Mouse (Mus musculus): ENCODE results near the gene Irak2. TPM values are rescaled to one million over a fixed set of nuclear protein-coding genes. Genes with fewer than 3 reads are reported as not detected.
A peak's percentile ranks its signal among the peaks of the same experiment; 100 is the strongest.

The Irak2 gene
- total and polyA plus RNA-seq, 3 experiments = 30.0 to 39.5 (median 32.5) TPM

GRCm38 (mm10) chr6:113675234-113675633 lies 37.0 kb downstream of the Irak2 start (continued):
- TF ChIP-seq POLR2AphosphoS2 (IDR thresholded peaks at IDR 0.05; ENCODE audit: low read depth, low read length) (no peak), SIN3A (IDR thresholded peaks at IDR 0.05; ENCODE audit: low read length) (no peak), ZKSCAN1 (IDR thresholded peaks at IDR 0.05; ENCODE audit: borderline replicate concordance, low read depth, low read length) (no peak), POLR2A (IDR thresholded peaks at IDR 0.05; ENCODE audit: low read depth, low read length) (no peak), EP300 (IDR thresholded peaks at IDR 0.05; ENCODE audit: low read length) (no peak), MAX (IDR thresholded peaks at IDR 0.05; ENCODE audit: low read length) (peak; percentile 61; the same call in 1 of the 2 replicates), CHD2 (IDR thresholded peaks at IDR 0.05; ENCODE audit: low read length) (no peak), MEF2A (IDR thresholded peaks at IDR 0.05; ENCODE audit: borderline replicate concordance, low read depth, low read length) (0 out of 2 replicates have a peak, but pooled peaks have one; percentile 17), ZMIZ1 (IDR thresholded peaks at IDR 0.05; ENCODE audit: low read depth, low read length) (no peak), E2F4 (IDR thresholded peaks at IDR 0.05; ENCODE audit: insufficient replicate concordance, low read depth, low read length) (no peak), RCOR1 (conservative IDR thresholded peaks at IDR 0.05; ENCODE audit: low read depth, low read length) (no peak)

DNA sequence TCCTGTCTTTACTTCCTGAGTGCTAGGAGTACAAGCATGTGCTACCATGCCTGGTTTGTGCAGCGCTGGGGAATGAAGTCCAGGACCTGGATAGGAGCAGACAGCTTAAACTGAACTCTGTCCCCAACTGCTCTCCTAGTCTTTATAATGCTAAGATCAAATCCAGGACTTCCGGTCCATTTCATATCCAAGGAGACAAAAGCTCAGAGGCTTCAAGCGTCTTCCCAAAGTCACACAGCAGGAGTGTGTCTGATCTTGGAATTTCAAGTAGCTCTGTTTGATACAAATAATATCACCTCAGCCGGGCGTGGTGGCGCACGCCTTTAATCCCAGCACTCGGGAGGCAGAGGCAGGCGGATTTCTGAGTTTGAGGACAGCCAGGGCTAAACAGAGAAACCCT lies 37.7 kb downstream of the Irak2 start:
- Histone ChIP-seq H3K27me3 (replicated peaks) (no peaks in the 10 kb centered on the region), H3K27ac (ENCODE audit: insufficient read depth, low read depth) (no peak overlapping the region), H3K4me3 (replicated peaks in 1 of 3; ENCODE audit: low read depth in 2 of 3, low read length in 2 of 3, poor library complexity in 1 of 3) (no peak overlapping the region), H3K4me2 (ENCODE audit: insufficient read depth, low read depth, poor library complexity, severe bottlenecking) (no peak overlapping the region), H3K9me3 (replicated peaks; ENCODE audit: low read length) (peaks cover 8% of the 10 kb centered on the region), H3K36me3 (replicated peaks in 1 of 2; ENCODE audit: control insufficient read depth in 1 of 2, insufficient read depth in 1 of 2, low read length in 1 of 2) (peaks cover 78 to 91% of the 10 kb centered on the region in 2 experiments), H3K4me1 (ENCODE audit: control insufficient read depth in 1 of 2, insufficient read depth in 2 of 2) (peaks cover 20 to 80% of the 10 kb centered on the region in 2 experiments), H3K79me2 (replicated peaks; ENCODE audit: control insufficient read depth, extremely low read depth, insufficient read depth, poor library complexity, severe bottlenecking) (peaks cover 18% of the 10 kb centered on the region), H3K9ac (ENCODE audit: insufficient read depth, low read depth) (no peak overlapping the region)
- in situ Hi-C loops (cut with MboI; ENCODE audit: low pct_ligation_motif_present, low pct_unique_long_range_greater_than_20kb, low sequenced_read_pairs) (loop anchor here (5.0 kb wide), 1 partner anchor 39 kb away; the partner anchor contains the start of gene Irak2), dilution Hi-C loops (cut with MboI; ENCODE audit: extremely low pct_ligation_motif_present, extremely low pct_unique_long_range_greater_than_20kb, low sequenced_read_pairs) (no loop called here)
- TF ChIP-seq TBP (conservative IDR thresholded peaks at IDR 0.05; ENCODE audit: low read depth, low read length) (no peak), CTCF (conservative IDR thresholded peaks at IDR 0.05 in 1 of 2, IDR thresholded peaks at IDR 0.05 in 1 of 2; ENCODE audit: low read depth in 2 of 2, low read length in 2 of 2) (no peak), ETS1 (conservative IDR thresholded peaks at IDR 0.05; ENCODE audit: low read depth, low read length) (no peak), MAX (IDR thresholded peaks at IDR 0.05; ENCODE audit: low read length) (no peak)
- DNase-seq (ENCODE audit: extremely low read depth) = no peak

DNA sequence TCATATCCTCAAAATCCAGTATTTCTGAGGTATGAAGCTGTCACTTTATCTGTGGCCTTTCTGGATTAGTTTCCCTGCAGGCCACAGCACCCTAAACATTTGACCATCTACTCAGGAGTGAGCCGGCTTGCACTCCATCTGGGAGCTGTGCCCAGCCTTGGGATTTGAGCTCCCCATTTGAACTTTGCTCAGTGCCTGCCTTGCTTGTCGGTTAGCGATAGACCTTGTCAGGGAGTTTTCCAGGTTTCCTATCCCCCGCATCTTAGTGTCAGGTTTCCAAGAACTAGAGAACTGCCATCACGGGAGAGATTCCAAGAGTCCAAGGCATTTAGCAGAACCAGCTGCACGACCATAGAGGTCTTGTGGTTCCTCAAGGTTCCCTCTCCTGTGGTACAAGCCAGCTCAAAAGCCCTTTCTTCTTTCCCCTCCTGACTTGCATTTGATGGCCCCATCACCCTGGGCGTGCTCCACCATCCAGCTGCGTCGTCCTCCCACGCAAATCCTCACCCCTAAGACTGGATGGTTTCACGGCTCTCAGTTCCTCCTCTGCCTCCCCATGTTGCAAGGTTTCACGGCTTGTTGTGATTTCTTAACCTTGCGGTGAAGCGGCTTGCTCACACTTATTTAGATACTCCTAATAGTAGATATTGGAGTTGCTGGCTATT lies 38.9 kb downstream of the Irak2 start:
- Histone ChIP-seq H3K79me2 (replicated peaks; ENCODE audit: control insufficient read depth, extremely low read depth, insufficient read depth, poor library complexity, severe bottlenecking) (peaks cover 8% of the 10 kb centered on the region; the same call in 1 of the 2 replicates), H3K27ac (ENCODE audit: insufficient read depth, low read depth) (peak overlapping the region; percentile 53), H3K4me3 (replicated peaks in 1 of 3; ENCODE audit: low read depth in 2 of 3, low read length in 2 of 3, poor library complexity in 1 of 3) (no peak overlapping the region), H3K4me2 (ENCODE audit: insufficient read depth, low read depth, poor library complexity, severe bottlenecking) (no peak overlapping the region; the same call in 1 of the 2 replicates), H3K4me1 (ENCODE audit: control insufficient read depth in 1 of 2, insufficient read depth in 2 of 2) (peaks cover 19 to 83% of the 10 kb centered on the region in 2 experiments), H3K9ac (ENCODE audit: insufficient read depth, low read depth) (no peak overlapping the region), H3K36me3 (replicated peaks in 1 of 2; ENCODE audit: control insufficient read depth in 1 of 2, insufficient read depth in 1 of 2, low read length in 1 of 2) (peaks cover 79 to 93% of the 10 kb centered on the region in 2 experiments), H3K9me3 (replicated peaks; ENCODE audit: low read length) (no peaks in the 10 kb centered on the region), H3K27me3 (replicated peaks) (no peaks in the 10 kb centered on the region)
- TF ChIP-seq MAX (IDR thresholded peaks at IDR 0.05; ENCODE audit: low read length) (no peak), IRF4 (IDR thresholded peaks at IDR 0.05; ENCODE audit: low read depth, low read length) (0 out of 2 replicates have a peak, but pooled peaks have one; percentile 39), EP300 (IDR thresholded peaks at IDR 0.05; ENCODE audit: low read length) (peak; percentile 60), BHLHE40 (IDR thresholded peaks at IDR 0.05; ENCODE audit: low read depth, low read length) (peak; percentile 57; the same call in 1 of the 2 replicates), SIN3A (IDR thresholded peaks at IDR 0.05; ENCODE audit: low read length) (0 out of 2 replicates have a peak, but pooled peaks have one; percentile 56), TCF12 (IDR thresholded peaks at IDR 0.05; ENCODE audit: low read depth, low read length) (no peak), POLR2AphosphoS2 (IDR thresholded peaks at IDR 0.05; ENCODE audit: low read depth, low read length) (peak; percentile 43; the same call in 1 of the 2 replicates), KAT2A (IDR thresholded peaks at IDR 0.05; ENCODE audit: insufficient replicate concordance, low read length) (no peak), USF2 (conservative IDR thresholded peaks at IDR 0.05; ENCODE audit: low read depth, low read length) (no peak)
- DNase-seq (ENCODE audit: extremely low read depth) = peak; percentile 65
- dilution Hi-C loops (cut with MboI; ENCODE audit: extremely low pct_ligation_motif_present, extremely low pct_unique_long_range_greater_than_20kb, low sequenced_read_pairs) = no loop called here
- in situ Hi-C loops (cut with MboI; ENCODE audit: low pct_ligation_motif_present, low pct_unique_long_range_greater_than_20kb, low sequenced_read_pairs) = loop anchor here (5.0 kb wide), 1 partner anchor 40 kb away; the partner anchor contains the start of gene Irak2
